Comparison of ENCODE assay signal across 38 mouse cellular contexts in genomic region chr4:34893479-34893878, GRCm38 (mm10). TPM values are rescaled to one million over a fixed set of nuclear protein-coding genes. Genes with fewer than 3 reads are reported as not detected.
"Had no signal": no experiment of that assay in that cellular context is flagged by ENCODE, and none has a peak within 500 bp of the region (broad histone marks: within the 10 kb centered on the region; RNA-seq: fewer than 3 reads in every experiment).

Cga (plus strand) TSS chr4:34893779.

- H3K4me1 ChIP-seq: embryonic facial prominence, embryonic 12.5 days; embryonic facial prominence, embryonic 13.5 days; embryonic facial prominence, embryonic 15.5 days; forebrain, embryonic 12.5 days; forebrain, embryonic 13.5 days; forebrain, embryonic 15.5 days had no signal

- H3K36me3 ChIP-seq: embryonic facial prominence, embryonic 12.5 days; embryonic facial prominence, embryonic 13.5 days; embryonic facial prominence, embryonic 15.5 days; forebrain, embryonic 10.5 days; forebrain, embryonic 12.5 days; forebrain, embryonic 15.5 days; heart, embryonic 10.5 days had no signal

- H3K9me3 ChIP-seq: embryonic facial prominence, embryonic 12.5 days; embryonic facial prominence, embryonic 13.5 days; embryonic facial prominence, embryonic 15.5 days; forebrain, embryonic 10.5 days; forebrain, embryonic 12.5 days; forebrain, embryonic 13.5 days; forebrain, embryonic 15.5 days; heart, embryonic 10.5 days had no signal

- H3K27ac ChIP-seq: embryonic facial prominence, embryonic 12.5 days; embryonic facial prominence, embryonic 13.5 days; embryonic facial prominence, embryonic 15.5 days; forebrain, embryonic 10.5 days; forebrain, embryonic 12.5 days; forebrain, embryonic 13.5 days; forebrain, embryonic 15.5 days; gastrocnemius, adult 2 months; heart, adult 2 months; heart, embryonic 10.5 days had no signal

- ATAC-seq: forebrain, embryonic 13.5 days; forebrain, embryonic 14.5 days; forebrain, embryonic 15.5 days; forebrain, embryonic 16.5 days; forebrain, postnatal 0 days had no signal

- H3K4me2 ChIP-seq: embryonic facial prominence, embryonic 12.5 days; embryonic facial prominence, embryonic 13.5 days; embryonic facial prominence, embryonic 15.5 days; forebrain, embryonic 12.5 days; forebrain, embryonic 13.5 days; forebrain, embryonic 15.5 days; heart, embryonic 11.5 days had no signal

- DNase-seq: cerebellum, adult 2 months; cerebellum, adult 8-10 months; cerebellum, adult 9-10 months; cerebellum, adult 9-11 months; cerebellum, postnatal 10 days; cerebellum, postnatal 14 days; cerebellum, postnatal 25 days; cerebellum, postnatal 36 days; embryo, embryonic 11 days; forebrain, postnatal 0 days; gastrocnemius, adult 2 months; gastrocnemius, postnatal 10 days; gastrocnemius, postnatal 14 days; gastrocnemius, postnatal 25 days; gastrocnemius, postnatal 36 days; heart, adult 18-20 months; heart, adult 2 months had no signal

- H3K4me3 ChIP-seq: embryonic facial prominence, embryonic 12.5 days; embryonic facial prominence, embryonic 13.5 days; embryonic facial prominence, embryonic 15.5 days; erythroblast, embryonic 14.5 days; forebrain, embryonic 10.5 days; forebrain, embryonic 12.5 days; forebrain, embryonic 13.5 days; forebrain, embryonic 15.5 days; gastrocnemius, adult 2 months; heart, adult 2 months; heart, embryonic 10.5 days had no signal

- H3K9ac ChIP-seq: embryonic facial prominence, embryonic 12.5 days; embryonic facial prominence, embryonic 13.5 days; embryonic facial prominence, embryonic 15.5 days; forebrain, embryonic 12.5 days; forebrain, embryonic 13.5 days; forebrain, embryonic 15.5 days; forebrain, postnatal 0 days had no signal

RNA-seq across cellular contexts. Expression of gene Cga, which starts in this region (rescaled TPM):
- total RNA-seq: common myeloid progenitor, adult 5-6 weeks; forebrain, postnatal 0 days; gastrocnemius, adult 18-20 months; gastrocnemius, adult 2 months; gastrocnemius, adult 8-10 months; gastrocnemius, postnatal 10 days; gastrocnemius, postnatal 14 days; gastrocnemius, postnatal 25 days; gastrocnemius, postnatal 36 days; gastrocnemius, postnatal 4 days; granulocyte monocyte progenitor cell, adult 5-6 weeks; heart, adult 18-20 months; heart, adult 2 months had no signal
- polyA plus RNA-seq: cerebellum, adult 2 months; cortical plate, adult 2 months; erythroblast, embryonic 14.5 days; forebrain, embryonic 11.5 days; forebrain, embryonic 13.5 days; forebrain, embryonic 15.5 days; forebrain, embryonic 16.5 days; forebrain, postnatal 0 days; frontal cortex, adult 2 months; gonadal fat pad, adult 2 months; heart, adult 2 months; heart, embryonic 10.5 days; heart, embryonic 11.5 days had no signal
